Mouse (Mus musculus) midbrain, embryonic 12.5 days (tissue): ENCODE data around the gene Adamtsl3. TPM values are rescaled to one million over a fixed set of nuclear protein-coding genes. Genes with fewer than 3 reads are reported as not detected.

Source experiments
- ATAC-seq: fragments of 200-750 bp; cut with Nextera tagmentation; 2 replicates; pipeline ENCODE4 v1.8.0; 2017; ENCODE audit warnings: low read depth, moderate TSS enrichment, moderate library complexity; ENCODE audit not compliant: low FRiP score
- H3K27ac ChIP-seq: fragments of 300-500 bp; sonication (generic); replicated peaks from 2 replicates; pipeline ENCODE4 v1.5.1; 2016; ENCODE audit warnings: mild to moderate bottlenecking
- H3K27me3 ChIP-seq: fragments of 300-500 bp; sonication (generic); 2 replicates; pipeline ENCODE4 v1.6.1; 2016; ENCODE audit warnings: mild to moderate bottlenecking
- H3K36me3 ChIP-seq: fragments of 300-500 bp; sonication (generic); 2 replicates; pipeline ENCODE4 v1.6.1; 2016
- H3K4me1 ChIP-seq: fragments of 300-500 bp; sonication (generic); 2 replicates; pipeline ENCODE4 v1.6.1; 2016
- H3K4me2 ChIP-seq: fragments of 300-500 bp; sonication (generic); replicated peaks from 2 replicates; pipeline ENCODE4 v1.6.1; 2016; ENCODE audit warnings: mild to moderate bottlenecking, moderate library complexity
- H3K4me3 ChIP-seq: fragments of 300-500 bp; sonication (generic); 2 replicates; pipeline ENCODE4 v1.5.1; 2016; ENCODE audit warnings: mild to moderate bottlenecking
- H3K9ac ChIP-seq: fragments of 300-500 bp; sonication (generic); replicated peaks from 2 replicates; pipeline ENCODE4 v1.6.1; 2016; ENCODE audit warnings: mild to moderate bottlenecking, moderate library complexity
- H3K9me3 ChIP-seq: fragments of 300-500 bp; sonication (generic); 2 replicates; pipeline ENCODE4 v1.6.1; 2016; ENCODE audit warnings: mild to moderate bottlenecking
- WGBS: fragments of 180-500 bp; shearing (Covaris S2); methylation state at CpG from one replicate; pipeline ENCODE4 v1.1.7; 2016; 5-methylcytosine and 5-hydroxymethylcytosine counted together
- polyA plus RNA-seq: library from polyadenylated mRNA; unstranded; fragments of >200 nt; fragmentation: Nextera tagmentation; extraction: Ambion mirVana; gene quantifications from 2 replicates; pipeline ENCODE4 v1.2.1, GENCODE M21; 2016

Adamtsl3 gene
- polyA plus RNA-seq, 1 experiment from 2014 or later: 0.55 TPM

GRCm38 (mm10) chr7:82334000-82334399 lies 1.5 kb upstream of the Adamtsl3 start:
- 70% methylated on average over 1 of the region's 1 CpGs for WGBS

GRCm38 (mm10) chr7:82336132-82336531 lies 638 bp downstream of the Adamtsl3 start:
- no peak for ATAC-seq
- peaks cover 11% of the 10 kb centered on the region for H3K4me1 ChIP-seq
- H3K27ac ChIP-seq: no peak overlapping the region
- peak overlapping the region; percentile 71 for H3K4me2 ChIP-seq
- H3K27me3 ChIP-seq: peaks cover 50% of the 10 kb centered on the region
- no peaks in the 10 kb centered on the region for H3K9me3 ChIP-seq
- WGBS: under 1% methylated on average over 34 of the region's 34 CpGs
- H3K4me3 ChIP-seq: peak overlapping the region; percentile 46
- H3K9ac ChIP-seq: no peak overlapping the region
- H3K36me3 ChIP-seq: no peaks in the 10 kb centered on the region

More at GRCm38 (mm10) chr7:82334000-82334399, 1.5 kb upstream of the Adamtsl3 start:
- H3K36me3 ChIP-seq: no peaks in the 10 kb centered on the region
- no peak for ATAC-seq
- no peak overlapping the region for H3K9ac ChIP-seq
- no peak overlapping the region for H3K4me2 ChIP-seq
- no peak overlapping the region for H3K4me3 ChIP-seq
- H3K9me3 ChIP-seq: no peaks in the 10 kb centered on the region
- no peak overlapping the region for H3K27ac ChIP-seq
- H3K27me3 ChIP-seq: peaks cover 48% of the 10 kb centered on the region
- H3K4me1 ChIP-seq: peaks cover 11% of the 10 kb centered on the region

- WGBS: 84% methylated on average over 9 of the region's 9 CpGs
- Histone ChIP-seq H3K9me3 (no peaks in the 10 kb centered on the region), H3K27me3 (peaks cover 54% of the 10 kb centered on the region), H3K4me2 (no peak overlapping the region), H3K36me3 (no peaks in the 10 kb centered on the region), H3K9ac (no peak overlapping the region), H3K4me1 (peaks cover 11% of the 10 kb centered on the region), H3K4me3 (no peak overlapping the region), H3K27ac (no peak overlapping the region)
- no peak for ATAC-seq
Measured at GRCm38 (mm10) chr7:82338121-82338520, 2.6 kb downstream of the Adamtsl3 start.

GRCm38 (mm10) chr7:82338532-82338931 lies 3.0 kb downstream of the Adamtsl3 start:
- Histone ChIP-seq H3K27me3 (peaks cover 50% of the 10 kb centered on the region), H3K9ac (no peak overlapping the region), H3K36me3 (no peaks in the 10 kb centered on the region), H3K4me2 (no peak overlapping the region), H3K4me3 (no peak overlapping the region), H3K27ac (no peak overlapping the region), H3K4me1 (peaks cover 11% of the 10 kb centered on the region), H3K9me3 (no peaks in the 10 kb centered on the region)
- ATAC-seq: no peak
- 78% methylated on average over 4 of the region's 4 CpGs for WGBS

GRCm38 (mm10) chr7:82339214-82339613 lies 3.7 kb downstream of the Adamtsl3 start:
- Histone ChIP-seq H3K4me1 (peaks cover 11% of the 10 kb centered on the region), H3K9ac (no peak overlapping the region), H3K4me2 (no peak overlapping the region), H3K27ac (no peak overlapping the region), H3K27me3 (peaks cover 44% of the 10 kb centered on the region), H3K9me3 (no peaks in the 10 kb centered on the region), H3K4me3 (no peak overlapping the region), H3K36me3 (no peaks in the 10 kb centered on the region)
- ATAC-seq: no peak
- 57% methylated on average over 3 of the region's 3 CpGs for WGBS

GRCm38 (mm10) chr7:82341476-82341875 lies 6.0 kb downstream of the Adamtsl3 start:
- Histone ChIP-seq H3K27ac (no peak overlapping the region), H3K4me2 (no peak overlapping the region), H3K4me3 (no peak overlapping the region), H3K9ac (no peak overlapping the region), H3K27me3 (peaks cover 27% of the 10 kb centered on the region), H3K9me3 (no peaks in the 10 kb centered on the region), H3K36me3 (no peaks in the 10 kb centered on the region), H3K4me1 (no peaks in the 10 kb centered on the region)
- ATAC-seq: no peak
- WGBS: 54% methylated on average over 8 of the region's 8 CpGs

- Histone ChIP-seq H3K36me3 (no peaks in the 10 kb centered on the region), H3K9me3 (no peaks in the 10 kb centered on the region), H3K9ac (no peak overlapping the region), H3K4me1 (no peaks in the 10 kb centered on the region), H3K27me3 (0 out of 2 replicates have a peak, but pooled peaks cover 6% of the 10 kb centered on the region), H3K4me2 (no peak overlapping the region), H3K27ac (no peak overlapping the region), H3K4me3 (no peak overlapping the region)
- 80% methylated on average over 2 of the region's 2 CpGs for WGBS
- ATAC-seq: no peak
Measured at GRCm38 (mm10) chr7:82346706-82347105, 11.2 kb downstream of the Adamtsl3 start.

GRCm38 (mm10) chr7:82349796-82350195 lies 14.3 kb downstream of the Adamtsl3 start:
- Histone ChIP-seq H3K9ac (no peak overlapping the region), H3K27me3 (0 out of 2 replicates have a peak, but pooled peaks cover 6% of the 10 kb centered on the region), H3K4me3 (no peak overlapping the region), H3K9me3 (no peaks in the 10 kb centered on the region), H3K4me1 (no peaks in the 10 kb centered on the region), H3K4me2 (no peak overlapping the region), H3K36me3 (no peaks in the 10 kb centered on the region), H3K27ac (no peak overlapping the region)
- no peak for ATAC-seq
- 78% methylated on average over 7 of the region's 7 CpGs for WGBS

GRCm38 (mm10) chr7:82350421-82350820 lies 14.9 kb downstream of the Adamtsl3 start:
- Histone ChIP-seq H3K27ac (no peak overlapping the region), H3K9me3 (no peaks in the 10 kb centered on the region), H3K36me3 (no peaks in the 10 kb centered on the region), H3K9ac (no peak overlapping the region), H3K27me3 (0 out of 2 replicates have a peak, but pooled peaks cover 2% of the 10 kb centered on the region), H3K4me1 (no peaks in the 10 kb centered on the region), H3K4me3 (no peak overlapping the region), H3K4me2 (no peak overlapping the region)
- 82% methylated on average over 3 of the region's 3 CpGs for WGBS
- no peak for ATAC-seq

- no peak overlapping the region for H3K9ac ChIP-seq
- no peaks in the 10 kb centered on the region for H3K36me3 ChIP-seq
- no peak overlapping the region for H3K27ac ChIP-seq
- H3K4me3 ChIP-seq: no peak overlapping the region
- H3K27me3 ChIP-seq: no peaks in the 10 kb centered on the region
- H3K4me1 ChIP-seq: no peaks in the 10 kb centered on the region
- no peak for ATAC-seq
- no peaks in the 10 kb centered on the region for H3K9me3 ChIP-seq
- WGBS: 90% methylated on average over 5 of the region's 5 CpGs
- H3K4me2 ChIP-seq: no peak overlapping the region
Measured at GRCm38 (mm10) chr7:82359146-82359545, 23.7 kb downstream of the Adamtsl3 start.

GRCm38 (mm10) chr7:82359674-82360073 lies 24.2 kb downstream of the Adamtsl3 start:
- WGBS: 73% methylated on average over 5 of the region's 5 CpGs
- no peaks in the 10 kb centered on the region for H3K36me3 ChIP-seq
- H3K4me3 ChIP-seq: no peak overlapping the region
- ATAC-seq: no peak
- H3K27ac ChIP-seq: no peak overlapping the region
- no peaks in the 10 kb centered on the region for H3K4me1 ChIP-seq
- no peak overlapping the region for H3K9ac ChIP-seq
- H3K27me3 ChIP-seq: no peaks in the 10 kb centered on the region
- H3K4me2 ChIP-seq: no peak overlapping the region
- no peaks in the 10 kb centered on the region for H3K9me3 ChIP-seq

- Histone ChIP-seq H3K4me2 (no peak overlapping the region), H3K4me3 (no peak overlapping the region), H3K36me3 (no peaks in the 10 kb centered on the region), H3K27ac (no peak overlapping the region), H3K27me3 (no peaks in the 10 kb centered on the region), H3K9ac (no peak overlapping the region), H3K4me1 (no peaks in the 10 kb centered on the region), H3K9me3 (no peaks in the 10 kb centered on the region)
- 88% methylated on average over 4 of the region's 4 CpGs for WGBS
- ATAC-seq: no peak
Measured at GRCm38 (mm10) chr7:82360186-82360585, 24.7 kb downstream of the Adamtsl3 start.

GRCm38 (mm10) chr7:82361127-82361526 lies 25.6 kb downstream of the Adamtsl3 start:
- no peaks in the 10 kb centered on the region for H3K36me3 ChIP-seq
- H3K27ac ChIP-seq: no peak overlapping the region
- no peaks in the 10 kb centered on the region for H3K9me3 ChIP-seq
- no peak overlapping the region for H3K4me3 ChIP-seq
- no peaks in the 10 kb centered on the region for H3K4me1 ChIP-seq
- no peak overlapping the region for H3K9ac ChIP-seq
- no peak for ATAC-seq
- 86% methylated on average over 5 of the region's 5 CpGs for WGBS
- H3K27me3 ChIP-seq: no peaks in the 10 kb centered on the region
- H3K4me2 ChIP-seq: no peak overlapping the region
